8 mouse cellular contexts compared by ENCODE assay signal in the genomic region with DNA sequence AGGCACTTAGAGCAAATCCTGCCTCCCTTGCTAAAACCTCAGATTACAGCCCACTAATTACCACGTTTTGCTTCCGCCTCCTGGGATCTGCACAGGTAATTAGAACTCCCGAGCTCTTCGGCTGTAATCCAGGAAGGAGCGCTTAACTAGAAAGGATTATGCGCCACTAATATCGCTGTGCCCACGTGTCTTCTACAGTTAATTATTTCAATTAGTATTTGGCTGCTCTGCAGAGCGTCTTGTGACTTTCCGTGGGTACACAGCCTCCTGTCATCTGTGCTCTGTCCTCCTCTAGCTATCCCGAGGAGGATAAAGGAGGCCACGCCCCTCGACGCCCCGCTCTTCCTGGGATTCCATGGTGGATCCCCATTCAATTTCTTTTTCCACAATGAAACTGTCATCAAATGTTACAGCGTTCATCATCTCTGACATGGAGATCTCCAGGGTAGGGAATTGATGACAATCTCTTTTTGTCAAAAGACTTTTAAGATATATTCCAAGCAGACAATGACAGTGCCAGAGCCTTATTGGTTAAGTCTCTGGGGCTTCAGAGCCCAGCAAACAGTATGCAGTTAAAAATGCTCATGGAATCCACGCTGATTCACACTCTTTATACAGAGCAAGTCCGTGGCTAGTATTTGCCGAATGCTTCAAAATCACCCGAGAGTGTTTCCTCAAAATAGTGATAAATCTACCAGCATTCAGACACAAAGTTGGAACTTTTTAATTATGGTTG.
DNase-seq lines count a peak whose midpoint lies in the region; ATAC-seq and TF ChIP-seq lines count a peak whose summit lies in the region.

No protein-coding gene starts in this region.

- peak overlapping the region; percentile 49 for H3K4me2 ChIP-seq in forebrain, postnatal 0 days (ENCODE audit: low read depth)
- H3K4me2 ChIP-seq in limb, embryonic 12.5 days = peak overlapping the region; percentile 42

- no peaks in the 10 kb centered on the region for H3K27me3 ChIP-seq in E14TG2a.4 (ENCODE audit: insufficient read depth, low read length)
- H3K27me3 ChIP-seq in forebrain, postnatal 0 days (ENCODE audit: insufficient read depth, low read length) = no peaks in the 10 kb centered on the region
- H3K27me3 ChIP-seq in limb, embryonic 12.5 days = no peaks in the 10 kb centered on the region; the same call in 1 of the 2 replicates

- ATAC-seq in forebrain, postnatal 0 days = peak; percentile 68
- no peak for ATAC-seq in limb, embryonic 12.5 days (ENCODE audit: insufficient number of reproducible peaks, insufficient read depth, low FRiP score, low TSS enrichment, low read depth)

- H3K4me1 ChIP-seq in E14TG2a.4 (replicated peaks; ENCODE audit: low read depth, low read length) = peaks cover 15% of the 10 kb centered on the region
- no peaks in the 10 kb centered on the region for H3K4me1 ChIP-seq in forebrain, postnatal 0 days (ENCODE audit: insufficient read depth)
- peaks cover 18% of the 10 kb centered on the region for H3K4me1 ChIP-seq in limb, embryonic 12.5 days (replicated peaks)

- H3K9ac ChIP-seq in forebrain, postnatal 0 days = peak overlapping the region; percentile 26; the same call in 1 of the 2 replicates
- no peak overlapping the region for H3K9ac ChIP-seq in limb, embryonic 12.5 days (replicated peaks)

- H3K4me3 ChIP-seq in E14TG2a.4 (replicated peaks; ENCODE audit: low read length) = peak overlapping the region; percentile 17
- peak overlapping the region; percentile 33 for H3K4me3 ChIP-seq in forebrain, postnatal 0 days (ENCODE audit: low read depth, low read length)
- H3K4me3 ChIP-seq in limb, embryonic 12.5 days (replicated peaks) = no peak overlapping the region

- DNase-seq in cerebellum, postnatal 10 days = peak; percentile 12 to 21
- no peak for DNase-seq in cerebellum, postnatal 4 days (ENCODE audit: low spot score in 2 of 2)
- peak; percentile 49 for DNase-seq in forebrain, postnatal 0 days
- DNase-seq in T-cell, adult 2 months (ENCODE audit: low spot score) = no peak
- DNase-seq in adrenal gland, postnatal 36 days = no peak
- no peak for DNase-seq in thymus, postnatal 14 days

- H3K36me3 ChIP-seq in E14TG2a.4 (ENCODE audit: insufficient read depth, low read length) = no peaks in the 10 kb centered on the region
- no peaks in the 10 kb centered on the region for H3K36me3 ChIP-seq in forebrain, postnatal 0 days (ENCODE audit: insufficient read depth)
- H3K36me3 ChIP-seq in limb, embryonic 12.5 days = no peaks in the 10 kb centered on the region

- H3K9me3 ChIP-seq in E14TG2a.4 (ENCODE audit: low read length) = no peaks in the 10 kb centered on the region
- H3K9me3 ChIP-seq in forebrain, postnatal 0 days (ENCODE audit: low read length) = no peaks in the 10 kb centered on the region
- H3K9me3 ChIP-seq in limb, embryonic 12.5 days = no peaks in the 10 kb centered on the region

- TF ChIP-seq CTCF in E14TG2a.4 (conservative IDR thresholded peaks at IDR 0.05; ENCODE audit: low read length) = no peak
- TF ChIP-seq CTCF in forebrain, postnatal 0 days (IDR thresholded peaks at IDR 0.05; ENCODE audit: low read depth) = no peak

- 20% methylated on average over 20 of the region's 20 CpGs for WGBS in forebrain, postnatal 0 days
- WGBS in limb, embryonic 12.5 days = 35% methylated on average over 20 of the region's 20 CpGs

- no peak overlapping the region for H3K27ac ChIP-seq in forebrain, postnatal 0 days (ENCODE audit: low read depth, low read length)
- H3K27ac ChIP-seq in limb, embryonic 12.5 days = no peak overlapping the region

Comparison
In these comparisons a context has a peak if more than half of its experiments do, and no peak if none do; other contexts are left out.
1. DNase-seq: peak in cerebellum, postnatal 10 days (2 of 2) and forebrain, postnatal 0 days (single experiment); none in cerebellum, postnatal 4 days (0 of 2), T-cell, adult 2 months (single experiment), adrenal gland, postnatal 36 days (0 of 2) and thymus, postnatal 14 days (single experiment).